Mouse (Mus musculus) limb, embryonic 15.5 days (tissue): ENCODE results near the gene Aspdh. TPM values are rescaled to one million over a fixed set of nuclear protein-coding genes. Genes with fewer than 3 reads are reported as not detected.

Experiments
- ATAC-seq: fragments of 200-750 bp; cut with Nextera tagmentation; 2 replicates; pipeline ENCODE4 v1.8.0; 2017; ENCODE audit warnings: low read depth, moderate TSS enrichment; ENCODE audit not compliant: insufficient number of reproducible peaks, low FRiP score, low TSS enrichment
- H3K27ac ChIP-seq: fragments of 300-500 bp; sonication (generic); 2 replicates; pipeline ENCODE4 v1.5.1; 2015; ENCODE audit warnings: moderate library complexity, mild to moderate bottlenecking, inconsistent platforms
- H3K27me3 ChIP-seq: fragments of 300-500 bp; sonication (generic); 2 replicates; pipeline ENCODE4 v1.6.1; 2015; ENCODE audit warnings: inconsistent platforms
- H3K36me3 ChIP-seq: fragments of 300-500 bp; sonication (generic); 2 replicates; pipeline ENCODE4 v1.6.1; 2015; ENCODE audit warnings: inconsistent platforms
- H3K4me1 ChIP-seq: fragments of 300-500 bp; sonication (generic); 2 replicates; pipeline ENCODE4 v1.6.1; 2015; ENCODE audit warnings: inconsistent platforms
- H3K4me2 ChIP-seq: fragments of 300-500 bp; sonication (generic); 2 replicates; pipeline ENCODE4 v1.6.1; 2015; ENCODE audit warnings: mild to moderate bottlenecking, inconsistent platforms
- H3K4me3 ChIP-seq: fragments of 300-500 bp; sonication (generic); 2 replicates; pipeline ENCODE4 v1.5.1; 2015; ENCODE audit warnings: mild to moderate bottlenecking, inconsistent platforms
- H3K9ac ChIP-seq: fragments of 300-500 bp; sonication (generic); 2 replicates; pipeline ENCODE4 v1.6.1; 2015; ENCODE audit warnings: inconsistent platforms
- H3K9me3 ChIP-seq: fragments of 300-500 bp; sonication (generic); 2 replicates; pipeline ENCODE4 v1.6.1; 2016; ENCODE audit warnings: inconsistent platforms
- WGBS: fragments of 180-500 bp; shearing (Covaris S2); methylation state at CpG from one replicate; pipeline ENCODE4 v1.1.7; 2015; 5-methylcytosine and 5-hydroxymethylcytosine counted together
- polyA plus RNA-seq: library from polyadenylated mRNA; unstranded; fragments of >200 nt; fragmentation: Nextera tagmentation; extraction: Ambion mirVana; gene quantifications from 2 replicates; pipeline ENCODE4 v1.2.1, GENCODE M21; 2015

Aspdh gene
- polyA plus RNA-seq, 1 experiment from 2014 or later, result 0.56 TPM

GRCm38 (mm10) chr7:44482836-44483435 lies 17.7 kb downstream of the Aspdh start:
- Histone ChIP-seq H3K36me3 (0 out of 2 replicates have a peak, but pooled peaks cover 4% of the 10 kb centered on the region), H3K4me1 (no peaks in the 10 kb centered on the region), H3K4me2 (no peak overlapping the region), H3K27ac (no peak overlapping the region), H3K9me3 (no peaks in the 10 kb centered on the region), H3K9ac (no peak overlapping the region), H3K27me3 (peaks cover 18% of the 10 kb centered on the region), H3K4me3 (no peak overlapping the region)
- WGBS, result 69% methylated on average over 3 of the region's 3 CpGs
- ATAC-seq, result no peak

GRCm38 (mm10) chr7:44484109-44484508 lies 18.9 kb downstream of the Aspdh start:
- Histone ChIP-seq H3K27ac (no peak overlapping the region), H3K4me3 (no peak overlapping the region), H3K9me3 (no peaks in the 10 kb centered on the region), H3K36me3 (peaks cover 12% of the 10 kb centered on the region), H3K27me3 (peaks cover 18% of the 10 kb centered on the region), H3K4me2 (no peak overlapping the region), H3K4me1 (no peaks in the 10 kb centered on the region), H3K9ac (no peak overlapping the region)
- no peak for ATAC-seq
- 91% methylated on average over 1 of the region's 1 CpGs for WGBS

GRCm38 (mm10) chr7:44484841-44485571 lies 19.8 kb downstream of the Aspdh start:
- no peak overlapping the region for H3K4me2 ChIP-seq
- no peaks in the 10 kb centered on the region for H3K4me1 ChIP-seq
- H3K9ac ChIP-seq, result no peak overlapping the region
- WGBS, result 39% methylated on average over 5 of the region's 5 CpGs
- peaks cover 19% of the 10 kb centered on the region for H3K36me3 ChIP-seq
- ATAC-seq, result no peak
- no peak overlapping the region for H3K4me3 ChIP-seq
- H3K27me3 ChIP-seq, result peaks cover 18% of the 10 kb centered on the region
- no peaks in the 10 kb centered on the region for H3K9me3 ChIP-seq
- no peak overlapping the region for H3K27ac ChIP-seq

GRCm38 (mm10) chr7:44485572-44486195 lies 20.5 kb downstream of the Aspdh start:
- no peak overlapping the region for H3K4me3 ChIP-seq
- no peaks in the 10 kb centered on the region for H3K9me3 ChIP-seq
- H3K4me2 ChIP-seq, result no peak overlapping the region
- WGBS, result 76% methylated on average over 7 of the region's 7 CpGs
- no peak for ATAC-seq
- H3K9ac ChIP-seq, result no peak overlapping the region
- peaks cover 26% of the 10 kb centered on the region for H3K36me3 ChIP-seq
- H3K27ac ChIP-seq, result no peak overlapping the region
- H3K27me3 ChIP-seq, result peaks cover 16% of the 10 kb centered on the region
- no peaks in the 10 kb centered on the region for H3K4me1 ChIP-seq

- Histone ChIP-seq H3K4me3 (no peak overlapping the region), H3K9me3 (no peaks in the 10 kb centered on the region), H3K9ac (no peak overlapping the region), H3K27ac (no peak overlapping the region), H3K4me2 (no peak overlapping the region), H3K36me3 (peaks cover 39% of the 10 kb centered on the region), H3K4me1 (no peaks in the 10 kb centered on the region), H3K27me3 (peaks cover 12% of the 10 kb centered on the region)
- ATAC-seq, result no peak
- 64% methylated on average over 13 of the region's 13 CpGs for WGBS
Observed at GRCm38 (mm10) chr7:44486927-44487575, 21.9 kb downstream of the Aspdh start.

GRCm38 (mm10) chr7:44487936-44488335 lies 22.7 kb downstream of the Aspdh start:
- no peaks in the 10 kb centered on the region for H3K9me3 ChIP-seq
- H3K27ac ChIP-seq, result no peak overlapping the region
- H3K4me2 ChIP-seq, result no peak overlapping the region
- no peak overlapping the region for H3K9ac ChIP-seq
- no peak for ATAC-seq
- 88% methylated on average over 7 of the region's 7 CpGs for WGBS
- H3K36me3 ChIP-seq, result peaks cover 48% of the 10 kb centered on the region
- peaks cover 3% of the 10 kb centered on the region for H3K27me3 ChIP-seq
- no peak overlapping the region for H3K4me3 ChIP-seq
- H3K4me1 ChIP-seq, result no peaks in the 10 kb centered on the region

GRCm38 (mm10) chr7:44488545-44488944 lies 23.4 kb downstream of the Aspdh start:
- Histone ChIP-seq H3K9ac (no peak overlapping the region), H3K9me3 (no peaks in the 10 kb centered on the region), H3K27ac (no peak overlapping the region), H3K36me3 (peaks cover 53% of the 10 kb centered on the region), H3K4me1 (no peaks in the 10 kb centered on the region), H3K4me2 (no peak overlapping the region), H3K4me3 (no peak overlapping the region), H3K27me3 (no peaks in the 10 kb centered on the region)
- no peak for ATAC-seq
- WGBS, result 90% methylated on average over 8 of the region's 8 CpGs

GRCm38 (mm10) chr7:44490281-44490680 lies 25.1 kb downstream of the Aspdh start:
- no peak overlapping the region for H3K9ac ChIP-seq
- H3K4me1 ChIP-seq, result peaks cover 8% of the 10 kb centered on the region
- no peak overlapping the region for H3K4me2 ChIP-seq
- no peak for ATAC-seq
- no peak overlapping the region for H3K27ac ChIP-seq
- WGBS, result 91% methylated on average over 4 of the region's 4 CpGs
- H3K4me3 ChIP-seq, result no peak overlapping the region
- no peaks in the 10 kb centered on the region for H3K27me3 ChIP-seq
- peaks cover 60% of the 10 kb centered on the region for H3K36me3 ChIP-seq
- H3K9me3 ChIP-seq, result no peaks in the 10 kb centered on the region

GRCm38 (mm10) chr7:44491391-44491790 lies 26.2 kb downstream of the Aspdh start:
- no peak for ATAC-seq

GRCm38 (mm10) chr7:44492166-44492826 lies 27.1 kb downstream of the Aspdh start:
- Histone ChIP-seq H3K4me1 (peaks cover 21% of the 10 kb centered on the region), H3K27me3 (no peaks in the 10 kb centered on the region), H3K27ac (no peak overlapping the region), H3K9ac (no peak overlapping the region), H3K9me3 (no peaks in the 10 kb centered on the region), H3K4me2 (no peak overlapping the region), H3K36me3 (peaks cover 57% of the 10 kb centered on the region), H3K4me3 (no peak overlapping the region)
- ATAC-seq, result no peak
- 91% methylated on average over 21 of the region's 21 CpGs for WGBS

More at GRCm38 (mm10) chr7:44491391-44491790, 26.2 kb downstream of the Aspdh start:
- Histone ChIP-seq H3K4me1 (peaks cover 14% of the 10 kb centered on the region), H3K4me3 (no peak overlapping the region), H3K9ac (no peak overlapping the region), H3K9me3 (no peaks in the 10 kb centered on the region), H3K36me3 (peaks cover 60% of the 10 kb centered on the region), H3K27ac (no peak overlapping the region), H3K27me3 (no peaks in the 10 kb centered on the region), H3K4me2 (no peak overlapping the region)
- WGBS, result 94% methylated on average over 5 of the region's 5 CpGs

GRCm38 (mm10) chr7:44494681-44495080 lies 29.5 kb downstream of the Aspdh start:
- H3K9me3 ChIP-seq, result no peaks in the 10 kb centered on the region
- no peak overlapping the region for H3K27ac ChIP-seq
- H3K4me1 ChIP-seq, result peaks cover 24% of the 10 kb centered on the region
- peaks cover 44% of the 10 kb centered on the region for H3K36me3 ChIP-seq
- WGBS, result 89% methylated on average over 12 of the region's 12 CpGs
- H3K9ac ChIP-seq, result no peak overlapping the region
- H3K4me2 ChIP-seq, result no peak overlapping the region
- H3K27me3 ChIP-seq, result no peaks in the 10 kb centered on the region
- no peak overlapping the region for H3K4me3 ChIP-seq
- ATAC-seq, result no peak
